ENCODE assay signal across 19 mouse cellular contexts in the genomic region with DNA sequence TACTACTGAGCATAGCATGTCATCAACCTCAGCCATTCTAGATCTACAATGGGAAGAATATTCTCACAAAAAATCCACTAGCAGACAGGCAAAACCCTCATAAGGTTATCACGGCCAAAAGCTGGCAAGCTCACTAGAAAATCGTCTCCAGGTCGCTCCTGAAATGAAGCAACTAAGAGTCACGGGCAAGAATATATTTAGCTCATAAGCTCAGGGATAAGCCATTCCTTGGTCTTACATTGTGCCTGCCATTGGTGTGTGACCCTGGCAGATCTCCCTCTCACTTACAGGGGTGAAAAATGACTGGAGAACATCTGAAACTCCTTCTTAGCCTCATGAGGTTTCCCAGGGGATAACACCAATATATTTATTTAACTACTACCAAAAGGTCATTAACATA. TPM values are rescaled to one million over a fixed set of nuclear protein-coding genes. Genes with fewer than 3 reads are reported as not detected.
A peak's percentile ranks its signal among the peaks of the same experiment; 100 is the strongest.
DNase-seq lines count a peak whose midpoint lies in the region; ATAC-seq and TF ChIP-seq lines count a peak whose summit lies in the region.
"Had no signal": no experiment of that assay in that cellular context is flagged by ENCODE, and none has a peak within 500 bp of the region (broad histone marks: within the 10 kb centered on the region; RNA-seq: fewer than 3 reads in every experiment).

No protein-coding gene starts in this region.

- no peaks in the 10 kb centered on the region for H3K36me3 ChIP-seq in kidney, embryonic 16.5 days (ENCODE audit: insufficient read depth, low read length)
- peaks cover 0 to 10% of the 10 kb centered on the region in 2 experiments for H3K36me3 ChIP-seq in CH12.LX (replicated peaks in 1 of 2; ENCODE audit: control insufficient read depth in 1 of 2, insufficient read depth in 1 of 2, low read length in 1 of 2)
- H3K36me3 ChIP-seq in heart, postnatal 0 days (replicated peaks; ENCODE audit: control insufficient read depth, insufficient read depth, low read length): peaks cover 5% of the 10 kb centered on the region; the same call in 1 of the 2 replicates
- H3K36me3 ChIP-seq in intestine, postnatal 0 days (ENCODE audit: control insufficient read depth, insufficient read depth): no peaks in the 10 kb centered on the region
- H3K36me3 ChIP-seq: liver, embryonic 12.5 days; neural tube, embryonic 12.5 days had no signal

- no peak overlapping the region for H3K4me3 ChIP-seq in kidney, embryonic 16.5 days (ENCODE audit: low read length)
- H3K4me3 ChIP-seq in CH12.LX (replicated peaks in 1 of 3; ENCODE audit: low read depth in 2 of 3, low read length in 2 of 3, poor library complexity in 1 of 3): peak overlapping the region in 1 of 3 experiments; percentile 7
- H3K4me3 ChIP-seq in heart, postnatal 0 days (ENCODE audit: low read depth, low read length): 0 out of 2 replicates have a peak overlapping the region, but pooled peaks have one; percentile 2
- H3K4me3 ChIP-seq in intestine, postnatal 0 days (ENCODE audit: low read depth, low read length): no peak overlapping the region
- H3K4me3 ChIP-seq: liver, embryonic 12.5 days; neural tube, embryonic 12.5 days had no signal

- no peak for TF ChIP-seq RAD21 in CH12.LX (IDR thresholded peaks at IDR 0.05; ENCODE audit: low read depth, low read length)

- H3K4me2 ChIP-seq in kidney, embryonic 16.5 days (replicated peaks; ENCODE audit: low read depth, low read length): no peak overlapping the region
- H3K4me2 ChIP-seq in CH12.LX (ENCODE audit: insufficient read depth, low read depth, poor library complexity, severe bottlenecking): peak overlapping the region; percentile 98
- H3K4me2 ChIP-seq in heart, postnatal 0 days (ENCODE audit: low read depth, low read length): peak overlapping the region; percentile 57
- H3K4me2 ChIP-seq in intestine, postnatal 0 days (replicated peaks; ENCODE audit: low read depth): no peak overlapping the region
- H3K4me2 ChIP-seq: liver, embryonic 12.5 days; neural tube, embryonic 12.5 days had no signal

- H3K27me3 ChIP-seq in kidney, embryonic 16.5 days (ENCODE audit: insufficient read depth, low read length): no peaks in the 10 kb centered on the region
- no peaks in the 10 kb centered on the region for H3K27me3 ChIP-seq in CH12.LX (replicated peaks)
- no peaks in the 10 kb centered on the region for H3K27me3 ChIP-seq in heart, postnatal 0 days (ENCODE audit: control insufficient read depth, insufficient read depth, low read length)
- no peaks in the 10 kb centered on the region for H3K27me3 ChIP-seq in intestine, postnatal 0 days (replicated peaks; ENCODE audit: control insufficient read depth, insufficient read depth, low read length)
- H3K27me3 ChIP-seq: liver, embryonic 12.5 days; neural tube, embryonic 12.5 days had no signal

- 0 out of 2 replicates have a peak overlapping the region, but pooled peaks have one; percentile 65 for H3K27ac ChIP-seq in kidney, embryonic 16.5 days (ENCODE audit: low read length)
- H3K27ac ChIP-seq in CH12.LX (ENCODE audit: insufficient read depth, low read depth): peak overlapping the region; percentile 95
- peak overlapping the region; percentile 92 for H3K27ac ChIP-seq in heart, postnatal 0 days (ENCODE audit: low read depth)
- no peak overlapping the region for H3K27ac ChIP-seq in intestine, postnatal 0 days (ENCODE audit: low read depth, low read length)
- H3K27ac ChIP-seq: liver, embryonic 12.5 days; neural tube, embryonic 12.5 days had no signal

- no peak for TF ChIP-seq POLR2A in CH12.LX (IDR thresholded peaks at IDR 0.05; ENCODE audit: low read depth, low read length)

- in situ Hi-C loops in CH12.LX (cut with MboI; ENCODE audit: low pct_ligation_motif_present, low pct_unique_long_range_greater_than_20kb, low sequenced_read_pairs): no loop called here

- dilution Hi-C loops in CH12.LX (cut with MboI; ENCODE audit: extremely low pct_ligation_motif_present, extremely low pct_unique_long_range_greater_than_20kb, low sequenced_read_pairs): no loop called here

- peak; percentile 29 for DNase-seq in gastrocnemius, adult 18-20 months (ENCODE audit: low spot score)
- DNase-seq in gastrocnemius, adult 8-10 months (ENCODE audit: low spot score in 2 of 2): no peak
- no peak for DNase-seq in kidney, postnatal 4 days
- DNase-seq in CH12.LX (ENCODE audit: extremely low read depth): no peak
- DNase-seq in heart, postnatal 0 days (ENCODE audit: low spot score): peak; percentile 79
- DNase-seq: cerebellum, adult 11 months; cerebellum, postnatal 25 days; gastrocnemius, postnatal 36 days; left cerebral cortex, postnatal 4 days; lung, postnatal 14 days; spleen, adult 18-20 months; thymus, postnatal 14 days had no signal

- 0 out of 2 replicates have a peak, but pooled peaks have one; percentile 22 for TF ChIP-seq EP300 in CH12.LX (IDR thresholded peaks at IDR 0.05; ENCODE audit: low read length)
- peak; percentile 2; the same call in 1 of the 2 replicates for TF ChIP-seq EP300 in heart, postnatal 0 days (IDR thresholded peaks at IDR 0.05; ENCODE audit: low read depth)

- no peak for TF ChIP-seq CTCF in CH12.LX (conservative IDR thresholded peaks at IDR 0.05 in 1 of 2, IDR thresholded peaks at IDR 0.05 in 1 of 2; ENCODE audit: low read depth in 2 of 2, low read length in 2 of 2)
- no peak for TF ChIP-seq CTCF in heart, postnatal 0 days (IDR thresholded peaks at IDR 0.05; ENCODE audit: low read depth)
- TF ChIP-seq CTCF in intestine, postnatal 0 days (IDR thresholded peaks at IDR 0.05; ENCODE audit: low read depth): no peak

- no peaks in the 10 kb centered on the region for H3K4me1 ChIP-seq in kidney, embryonic 16.5 days (ENCODE audit: insufficient read depth, low read length)
- H3K4me1 ChIP-seq in CH12.LX (ENCODE audit: control insufficient read depth in 1 of 2, insufficient read depth in 2 of 2): peaks cover 10 to 35% of the 10 kb centered on the region in 2 experiments; a peak in 3 of 4 replicates
- H3K4me1 ChIP-seq in heart, postnatal 0 days (ENCODE audit: control insufficient read depth, insufficient read depth): peaks cover 4% of the 10 kb centered on the region; the same call in 1 of the 2 replicates
- H3K4me1 ChIP-seq in intestine, postnatal 0 days (replicated peaks; ENCODE audit: control insufficient read depth, insufficient read depth, low read length): no peaks in the 10 kb centered on the region
- H3K4me1 ChIP-seq: liver, embryonic 12.5 days; neural tube, embryonic 12.5 days had no signal

- H3K79me2 ChIP-seq in CH12.LX (replicated peaks; ENCODE audit: control insufficient read depth, extremely low read depth, insufficient read depth, poor library complexity, severe bottlenecking): peaks cover 38% of the 10 kb centered on the region

- no peak overlapping the region for H3K9ac ChIP-seq in kidney, embryonic 16.5 days (replicated peaks; ENCODE audit: low read length)
- peak overlapping the region; percentile 81 for H3K9ac ChIP-seq in CH12.LX (ENCODE audit: insufficient read depth, low read depth)
- H3K9ac ChIP-seq in heart, postnatal 0 days (replicated peaks; ENCODE audit: low read depth, low read length): 0 out of 2 replicates have a peak overlapping the region, but pooled peaks have one; percentile 3
- H3K9ac ChIP-seq in intestine, postnatal 0 days (ENCODE audit: low read depth, low read length): no peak overlapping the region
- H3K9ac ChIP-seq: liver, embryonic 12.5 days; neural tube, embryonic 12.5 days had no signal

- no peaks in the 10 kb centered on the region; the same call in 1 of the 2 replicates for H3K9me3 ChIP-seq in kidney, embryonic 16.5 days (ENCODE audit: low read length)
- no peaks in the 10 kb centered on the region for H3K9me3 ChIP-seq in CH12.LX (replicated peaks; ENCODE audit: low read length)
- H3K9me3 ChIP-seq in heart, postnatal 0 days (replicated peaks; ENCODE audit: control insufficient read depth, low read length): peaks cover 5% of the 10 kb centered on the region; the same call in 1 of the 2 replicates
- H3K9me3 ChIP-seq in intestine, postnatal 0 days (ENCODE audit: control insufficient read depth): no peaks in the 10 kb centered on the region
- H3K9me3 ChIP-seq: liver, embryonic 12.5 days; neural tube, embryonic 12.5 days had no signal

- WGBS in kidney, embryonic 16.5 days: 66% methylated on average over 4 of the region's 4 CpGs
- WGBS in heart, postnatal 0 days: 10% methylated on average over 4 of the region's 4 CpGs
- 88% methylated on average over 4 of the region's 4 CpGs for whole genome bisulfite sequencing in intestine, postnatal 0 days

- ATAC-seq in kidney, embryonic 16.5 days (ENCODE audit: low FRiP score, low TSS enrichment): no peak
- ATAC-seq in heart, postnatal 0 days (ENCODE audit: insufficient read depth, low read depth): peak; percentile 83
- ATAC-seq in intestine, postnatal 0 days: no peak
- ATAC-seq: activated CD4-positive, CD25-positive, alpha-beta regulatory T cell, adult 4 months; inflammation-experienced regulatory T-cells, adult 6 months; liver, embryonic 12.5 days; Patski had no signal

TF ChIP-seq in CH12.LX, 34 proteins besides CTCF, POLR2A, EP300 and RAD21 (continues in another document):
- no peak for TF ChIP-seq SIN3A (IDR thresholded peaks at IDR 0.05; ENCODE audit: low read length)
- TF ChIP-seq BHLHE40 (IDR thresholded peaks at IDR 0.05; ENCODE audit: low read depth, low read length): peak; percentile 61
- TF ChIP-seq NELFE (IDR thresholded peaks at IDR 0.05; ENCODE audit: low read depth, low read length): no peak
- TF ChIP-seq MYC (IDR thresholded peaks at IDR 0.05; ENCODE audit: low read depth, low read length): no peak
- 0 out of 2 replicates have a peak, but pooled peaks have one; percentile 22 for TF ChIP-seq MAFK (IDR thresholded peaks at IDR 0.05; ENCODE audit: insufficient replicate concordance, low read length)
- TF ChIP-seq HCFC1 (IDR thresholded peaks at IDR 0.05; ENCODE audit: low read depth, low read length): no peak
- TF ChIP-seq MXI1 (IDR thresholded peaks at IDR 0.05; ENCODE audit: low read depth, low read length): no peak
- no peak for TF ChIP-seq TBP (conservative IDR thresholded peaks at IDR 0.05; ENCODE audit: low read depth, low read length)
- TF ChIP-seq ZNF384 (IDR thresholded peaks at IDR 0.05; ENCODE audit: low read depth, low read length): no peak
- no peak for TF ChIP-seq CHD1 (IDR thresholded peaks at IDR 0.05; ENCODE audit: low read depth, low read length)
- no peak for TF ChIP-seq ZMIZ1 (IDR thresholded peaks at IDR 0.05; ENCODE audit: low read depth, low read length)
- no peak for TF ChIP-seq MAZ (IDR thresholded peaks at IDR 0.05; ENCODE audit: low read depth, low read length)

RNA-seq across cellular contexts. Expression of a gene that starts 52.2 kb away (rescaled TPM):
- total RNA-seq in gastrocnemius, adult 18-20 months (2021): 100 to 1,000 TPM; 250 to 344 TPM
- total RNA-seq in gastrocnemius, adult 8-10 months (2022): 100 to 1,000 TPM; 206 to 265 (median 247) TPM
- 10.1 and 12.7 TPM in 2 replicates for polyA plus RNA-seq in kidney, embryonic 16.5 days (2015; fragmentation: Nextera tagmentation; extraction: Ambion mirVana)
- 145 and 189 TPM in 2 replicates for total RNA-seq in CH12.LX (2012; rRNA removed)
- 690 and 774 TPM in 2 replicates for total RNA-seq in CH12.LX (2014; rRNA removed)
- polyA plus RNA-seq in CH12.LX (2012; ENCODE audit: insufficient read length, low read depth): 608 and 652 TPM in 2 replicates
- total RNA-seq in heart, postnatal 0 days (2014; rRNA removed; ENCODE audit: low replicate concordance): 373 and 526 TPM in 2 replicates
- polyA plus RNA-seq in heart, postnatal 0 days (2015; fragmentation: Nextera tagmentation; extraction: Ambion mirVana): 601 and 603 TPM in 2 replicates
- polyA plus RNA-seq in intestine, postnatal 0 days (2015; fragmentation: Nextera tagmentation; extraction: Ambion mirVana): 178 and 199 TPM in 2 replicates

Comparison
In these comparisons a context has a peak if more than half of its experiments do, and no peak if none do; other contexts are left out.
1. DNase-seq: peak in gastrocnemius, adult 18-20 months (single experiment) and heart, postnatal 0 days (single experiment); none in gastrocnemius, adult 8-10 months (0 of 2), kidney, postnatal 4 days (0 of 2) and CH12.LX (single experiment).
2. H3K4me2 ChIP-seq: peak in CH12.LX (single experiment) and heart, postnatal 0 days (single experiment); none in kidney, embryonic 16.5 days (single experiment) and intestine, postnatal 0 days (single experiment).
3. H3K9ac ChIP-seq: peak in CH12.LX (single experiment) and heart, postnatal 0 days (single experiment); none in kidney, embryonic 16.5 days (single experiment) and intestine, postnatal 0 days (single experiment).